Mouse (Mus musculus): ENCODE results near the gene Pde1b. TPM values are rescaled to one million over a fixed set of nuclear protein-coding genes. Genes with fewer than 3 reads are reported as not detected.

Gene Pde1b
- total RNA-seq, 2 experiments from 2014 or later: 0.94 to 1.2 TPM

DNA sequence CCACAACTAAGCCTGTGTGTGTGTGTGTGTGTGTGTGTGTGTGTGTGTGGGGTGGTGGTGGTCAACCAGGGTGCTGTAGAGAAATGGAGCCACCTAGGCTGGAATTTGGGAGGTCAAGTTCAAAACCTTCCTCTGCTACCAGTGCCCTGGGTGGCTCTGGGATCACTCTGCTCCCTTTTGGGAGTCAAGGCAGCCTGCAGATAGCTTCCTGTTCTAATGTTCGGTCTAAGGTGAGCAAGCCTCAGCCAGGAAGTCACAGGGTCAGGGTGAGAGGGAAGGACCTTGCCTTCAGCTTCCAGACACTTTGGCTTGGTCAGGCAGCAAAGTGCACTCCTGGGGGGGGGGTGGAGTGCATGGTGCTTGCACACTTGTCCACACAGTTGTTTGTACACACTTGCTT is 37.8 kb downstream of the Pde1b start:
- DNase-seq: no peak
- intact Hi-C loops (cut with DNase I; ENCODE audit: low total_unique reads): no loop called here

DNA sequence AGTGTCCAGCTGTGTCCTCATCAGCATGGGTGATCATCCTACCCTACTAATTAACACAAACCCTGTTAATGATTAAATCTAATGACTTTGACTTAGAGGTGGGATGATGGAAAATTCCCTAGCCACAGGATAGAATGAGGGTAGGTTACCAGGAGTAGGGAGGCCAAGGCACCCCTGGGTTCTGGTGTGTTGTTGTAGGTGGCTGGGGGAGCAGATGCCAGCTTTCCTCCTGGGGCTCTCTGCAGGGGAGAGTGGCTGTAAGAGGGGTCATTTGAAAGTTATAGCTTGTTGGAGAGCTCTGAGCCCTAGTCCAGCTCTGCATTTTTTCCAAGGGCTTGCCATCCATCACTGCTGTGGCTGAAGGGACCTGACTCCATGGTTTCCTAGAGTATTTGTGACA is 39.7 kb downstream of the Pde1b start:
- no peak for DNase-seq
- intact Hi-C loops (cut with DNase I; ENCODE audit: low total_unique reads): no loop called here

DNA sequence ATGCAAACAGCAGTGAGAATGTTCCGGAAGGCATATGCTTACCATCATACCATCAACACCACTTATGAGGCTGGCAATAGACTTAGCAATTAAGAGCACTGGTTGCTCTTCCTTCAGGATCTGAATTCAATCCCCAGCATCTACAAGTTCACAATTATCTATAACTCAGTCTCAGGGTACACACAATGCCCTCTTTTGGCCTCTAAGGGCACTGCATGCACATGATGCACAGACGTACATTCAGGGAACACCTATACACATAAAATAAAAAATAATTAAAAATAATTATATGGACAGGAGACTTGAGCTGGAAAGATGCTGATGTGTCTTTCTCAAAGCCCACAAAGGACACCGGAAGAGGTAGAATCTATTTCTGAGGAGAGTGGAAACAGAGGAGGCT is 45.1 kb downstream of the Pde1b start:
- no peak for DNase-seq
- intact Hi-C loops (cut with DNase I; ENCODE audit: low total_unique reads): no loop called here

DNA sequence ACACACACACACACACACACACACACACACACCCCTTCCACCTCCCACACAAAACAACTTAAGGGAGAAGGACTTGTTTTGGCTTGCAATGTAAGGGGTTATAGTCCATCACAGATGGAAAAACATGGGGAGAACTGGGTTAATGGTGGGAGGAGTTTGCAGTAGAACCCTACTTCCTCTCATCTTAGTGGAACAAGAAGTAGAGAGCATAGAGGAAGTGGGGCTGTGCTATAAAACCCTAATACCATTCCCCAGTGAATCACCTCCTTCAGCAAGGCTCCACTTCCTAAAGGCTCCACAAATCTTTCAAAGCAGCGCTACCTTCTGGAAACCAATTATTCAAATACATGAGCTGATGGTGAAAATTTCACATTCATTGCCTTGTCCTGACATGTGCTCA is 46.6 kb downstream of the Pde1b start:
- intact Hi-C loops (cut with DNase I; ENCODE audit: low total_unique reads): no loop called here
- DNase-seq: no peak

DNA sequence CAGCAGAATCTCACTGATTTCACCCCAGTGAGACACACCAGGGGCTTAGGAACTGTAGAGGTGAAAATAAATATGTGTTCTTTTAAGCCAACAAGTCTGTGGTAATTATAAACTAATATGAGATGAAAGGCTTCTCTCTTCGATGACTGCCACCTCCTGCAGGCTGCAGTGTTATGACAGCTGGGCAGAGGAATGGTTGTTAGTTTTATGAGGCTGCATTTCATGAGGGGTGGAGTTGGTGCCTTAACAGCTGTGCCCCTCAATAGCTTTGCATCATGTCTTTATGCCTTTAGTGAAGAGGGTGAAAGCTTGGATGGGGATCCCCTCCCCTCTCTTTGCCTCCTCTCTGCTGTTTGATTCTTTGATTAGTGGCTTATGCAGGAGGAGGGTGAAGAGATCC is 48.2 kb downstream of the Pde1b start:
- no peak for DNase-seq
- intact Hi-C loops (cut with DNase I; ENCODE audit: low total_unique reads): no loop called here

DNA sequence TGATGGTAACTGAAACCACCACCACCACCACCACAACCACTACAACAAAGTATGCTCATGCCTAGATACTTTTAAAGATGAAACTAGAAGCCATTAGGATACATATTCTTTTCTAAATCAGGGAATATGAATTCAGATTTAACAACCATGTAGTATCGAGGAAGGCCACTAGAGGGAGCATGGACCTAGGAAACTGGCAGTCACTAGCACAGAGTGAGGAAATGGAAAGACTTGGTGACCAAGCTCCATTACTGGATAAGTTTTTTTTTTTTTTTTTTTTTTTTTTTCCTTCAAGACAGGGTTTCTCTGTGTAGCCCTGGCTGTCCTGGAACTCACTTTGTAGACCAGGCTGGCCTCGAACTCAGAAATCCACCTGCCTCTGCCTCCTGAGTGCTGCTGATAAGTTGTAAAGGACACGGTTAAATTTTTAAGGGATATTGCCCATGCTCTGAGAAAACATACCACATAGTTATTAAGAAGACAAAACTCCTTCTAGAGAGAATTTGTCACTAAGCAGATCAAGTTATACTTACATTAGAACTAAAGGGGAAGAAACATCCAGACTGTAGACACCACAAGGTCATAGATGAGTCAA is 49.4 kb downstream of the Pde1b start:
- intact Hi-C loops (cut with DNase I; ENCODE audit: low total_unique reads): no loop called here
- DNase-seq: no peak

DNA sequence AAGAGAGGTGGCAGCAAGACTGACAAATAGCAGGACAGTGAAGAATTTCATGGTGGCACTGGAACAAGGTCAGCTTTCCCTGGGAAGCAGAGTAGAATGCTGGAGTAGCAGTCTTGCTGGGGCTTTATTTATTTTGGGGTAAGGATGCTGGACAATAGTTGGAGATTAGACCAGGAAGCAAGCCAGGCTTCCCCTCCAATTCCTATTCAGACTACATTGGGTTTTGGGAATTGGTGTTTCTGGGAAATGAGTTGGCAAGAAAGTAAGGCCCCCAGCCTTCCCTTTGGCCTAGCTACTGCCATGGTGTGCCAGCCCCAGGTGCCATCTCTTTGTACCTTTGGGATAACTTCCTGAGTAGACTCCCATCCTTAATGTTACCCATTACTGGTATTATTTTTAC is 62.1 kb downstream of the Pde1b start, which contains the start of gene Glycam1:
TSS of gene Glycam1 (minus strand) at position 101 of the 400 bp plus-strand sequence.
- intact Hi-C loops (cut with DNase I; ENCODE audit: low total_unique reads): no loop called here

More for the DNA sequence above, 62.1 kb downstream of the Pde1b start, which contains the start of gene Glycam1:
- no peak for DNase-seq

Other genes starting within 250 kb of the Pde1b start
- not detected for gene Nfe2, start 244.6 kb upstream of the Pde1b start, total RNA-seq (2021)
- gene Copz1, start 230.3 kb upstream of the Pde1b start, total RNA-seq (2021): 10 to 100 TPM; 38.0 to 38.5 TPM
- not detected for gene Gpr84, start 192.4 kb upstream of the Pde1b start, total RNA-seq (2021)
- 10 to 100 TPM; 31.3 to 32.1 TPM for gene Zfp385a, start 162.9 kb upstream of the Pde1b start, total RNA-seq (2021)
- 10 to 100 TPM; 22.5 to 25.7 TPM for gene Itga5, start 136.3 kb upstream of the Pde1b start, total RNA-seq (2021)
- gene Gtsf1, start 72.6 kb upstream of the Pde1b start, total RNA-seq (2021): not detected
- not detected for gene Gtsf2, start 54.6 kb upstream of the Pde1b start, total RNA-seq (2021)
- gene Nckap1l, start 49.2 kb upstream of the Pde1b start, total RNA-seq (2021): 1 to 10 TPM; 1.7 to 1.8 TPM
- 10 to 100 TPM; 42.5 to 58.1 TPM for gene Ppp1r1a, start 35.0 kb downstream of the Pde1b start, total RNA-seq (2021)
- gene Glycam1, start 62.0 kb downstream of the Pde1b start, total RNA-seq (2021): not detected